Comparison of ENCODE assay signal across 15 mouse cellular contexts in the genomic region with DNA sequence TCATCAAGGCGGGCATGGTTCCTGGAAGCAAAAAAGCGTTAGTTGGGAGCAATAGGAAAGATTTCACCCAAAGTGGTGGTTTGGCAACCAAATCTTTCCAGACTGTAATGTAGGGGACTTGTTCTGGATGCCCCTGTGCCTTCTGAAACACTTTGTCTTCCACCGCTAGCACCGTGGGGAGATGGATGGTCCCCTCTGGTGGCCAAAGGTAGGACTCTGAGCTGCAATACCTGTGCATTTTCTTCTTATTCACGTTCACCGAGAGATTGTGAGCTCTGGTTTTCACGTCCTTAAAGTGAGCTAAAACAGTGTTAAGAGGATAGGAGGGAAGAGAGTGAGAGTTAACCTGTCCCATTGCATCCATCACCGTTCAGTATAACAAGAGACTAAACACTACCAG. TPM values are rescaled to one million over a fixed set of nuclear protein-coding genes. Genes with fewer than 3 reads are reported as not detected.
DNase-seq lines count a peak whose midpoint lies in the region; ATAC-seq and TF ChIP-seq lines count a peak whose summit lies in the region.
"Had no signal": no experiment of that assay in that cellular context is flagged by ENCODE, and none has a peak within 500 bp of the region (broad histone marks: within the 10 kb centered on the region; RNA-seq: fewer than 3 reads in every experiment).

No protein-coding gene starts in this region.

- H3K4me1 ChIP-seq in liver, adult 2 months (ENCODE audit: control insufficient read depth, insufficient read depth, low read length): peaks cover 13% of the 10 kb centered on the region
- H3K4me1 ChIP-seq in liver, embryonic 11.5 days (replicated peaks; ENCODE audit: control insufficient read depth, insufficient read depth, low read length): peaks cover 12% of the 10 kb centered on the region
- no peaks in the 10 kb centered on the region for H3K4me1 ChIP-seq in stomach, postnatal 0 days (replicated peaks; ENCODE audit: control insufficient read depth, insufficient read depth)
- H3K4me1 ChIP-seq: forebrain, embryonic 15.5 days; neural tube, embryonic 12.5 days had no signal

- no peaks in the 10 kb centered on the region for H3K79me2 ChIP-seq in liver, adult 2 months (ENCODE audit: control insufficient read depth, insufficient read depth, low read length)

- DNase-seq in liver, adult 2 months (ENCODE audit: extremely low read depth, low read depth, low spot score): no peak
- DNase-seq in liver: no peak
- DNase-seq in T-cell, adult 2 months (ENCODE audit: low spot score): peak; percentile 42
- DNase-seq in liver, embryonic 11.5 days (ENCODE audit: low spot score): no peak
- DNase-seq in stomach, postnatal 0 days (ENCODE audit: low spot score): no peak
- DNase-seq in adrenal gland, postnatal 36 days: no peak
- DNase-seq in cerebellum, postnatal 25 days: no peak
- DNase-seq in kidney, postnatal 10 days: no peak
- DNase-seq: adrenal gland, adult 8-10 months; cerebellum, postnatal 36 days; lung, postnatal 4 days; right cerebral cortex, postnatal 4 days had no signal

- H3K36me3 ChIP-seq in liver, adult 2 months (ENCODE audit: control insufficient read depth, insufficient read depth, low read length): no peaks in the 10 kb centered on the region
- no peaks in the 10 kb centered on the region for H3K36me3 ChIP-seq in liver, embryonic 11.5 days (ENCODE audit: control insufficient read depth, insufficient read depth, low read length)
- H3K36me3 ChIP-seq in stomach, postnatal 0 days (ENCODE audit: control insufficient read depth, insufficient read depth, low read length): no peaks in the 10 kb centered on the region
- H3K36me3 ChIP-seq: forebrain, embryonic 15.5 days; heart, embryonic 10.5 days; neural tube, embryonic 12.5 days had no signal

- H3K27ac ChIP-seq in liver, adult 2 months (replicated peaks; ENCODE audit: insufficient read depth, low read depth, low read length): no peak overlapping the region
- no peak overlapping the region for H3K27ac ChIP-seq in liver, embryonic 11.5 days (ENCODE audit: low read depth, low read length)
- no peak overlapping the region for H3K27ac ChIP-seq in stomach, postnatal 0 days (replicated peaks)
- H3K27ac ChIP-seq: forebrain, embryonic 15.5 days; heart, embryonic 10.5 days; neural tube, embryonic 12.5 days had no signal

- H3K9ac ChIP-seq in liver, adult 2 months (ENCODE audit: low read depth, low read length): no peak overlapping the region
- H3K9ac ChIP-seq in liver, embryonic 11.5 days (ENCODE audit: low read depth, low read length): 0 out of 2 replicates have a peak overlapping the region, but pooled peaks have one; percentile 20
- no peak overlapping the region for H3K9ac ChIP-seq in stomach, postnatal 0 days (ENCODE audit: low read length)
- H3K9ac ChIP-seq: forebrain, embryonic 15.5 days; neural tube, embryonic 12.5 days had no signal

- TF ChIP-seq CTCF in liver, adult 2 months (IDR thresholded peaks at IDR 0.05; ENCODE audit: low read depth, low read length): 0 out of 2 replicates have a peak, but pooled peaks have one; percentile 18
- TF ChIP-seq CTCF in stomach, postnatal 0 days (IDR thresholded peaks at IDR 0.05; ENCODE audit: low read depth): peak; percentile 33

- no peak for TF ChIP-seq EP300 in stomach, postnatal 0 days (optimal IDR thresholded peaks at IDR 0.05)

- TF ChIP-seq POLR2A in liver, adult 2 months (IDR thresholded peaks at IDR 0.05; ENCODE audit: extremely low read depth, insufficient read depth, low read length): no peak

- ATAC-seq in liver, embryonic 11.5 days (replicated peaks; ENCODE audit: low FRiP score): no peak
- no peak for ATAC-seq in stomach, postnatal 0 days (ENCODE audit: low FRiP score, low TSS enrichment)
- ATAC-seq: forebrain, embryonic 15.5 days had no signal

- H3K27me3 ChIP-seq in liver, adult 2 months (ENCODE audit: control insufficient read depth, insufficient read depth, low read length): no peaks in the 10 kb centered on the region
- no peaks in the 10 kb centered on the region for H3K27me3 ChIP-seq in liver, embryonic 11.5 days (replicated peaks; ENCODE audit: control insufficient read depth, insufficient read depth, low read length)
- H3K27me3 ChIP-seq in stomach, postnatal 0 days (ENCODE audit: control insufficient read depth, insufficient read depth, low read length): no peaks in the 10 kb centered on the region
- H3K27me3 ChIP-seq: forebrain, embryonic 15.5 days had no signal

- H3K4me2 ChIP-seq in liver, embryonic 11.5 days: peak overlapping the region; percentile 60
- no peak overlapping the region for H3K4me2 ChIP-seq in stomach, postnatal 0 days (replicated peaks; ENCODE audit: low read depth)
- H3K4me2 ChIP-seq: forebrain, embryonic 15.5 days had no signal

- H3K4me3 ChIP-seq in liver, adult 2 months (ENCODE audit: insufficient read depth, low read depth, low read length): no peak overlapping the region
- peak overlapping the region; percentile 5; the same call in 1 of the 2 replicates for H3K4me3 ChIP-seq in liver, embryonic 11.5 days (ENCODE audit: low read depth, low read length)
- H3K4me3 ChIP-seq in stomach, postnatal 0 days (ENCODE audit: low read depth, low read length): no peak overlapping the region
- H3K4me3 ChIP-seq: forebrain, embryonic 15.5 days; neural tube, embryonic 12.5 days had no signal

- WGBS in liver, adult 2 months: 65% methylated on average over 8 of the region's 8 CpGs
- 67% methylated on average over 8 of the region's 8 CpGs for WGBS in liver, embryonic 11.5 days
- whole genome bisulfite sequencing in stomach, postnatal 0 days: 82% methylated on average over 8 of the region's 8 CpGs

- no peaks in the 10 kb centered on the region for H3K9me3 ChIP-seq in liver, embryonic 11.5 days (ENCODE audit: control insufficient read depth, low read length)
- no peaks in the 10 kb centered on the region for H3K9me3 ChIP-seq in stomach, postnatal 0 days (ENCODE audit: control insufficient read depth, low read length)
- H3K9me3 ChIP-seq: forebrain, embryonic 15.5 days; heart, embryonic 10.5 days; neural tube, embryonic 12.5 days had no signal

RNA-seq across cellular contexts. Expression of gene Slc16a10, which starts 48.8 kb away (rescaled TPM):
- 72.2 and 76.0 TPM in 2 replicates for total RNA-seq in liver, adult 2 months (2014; rRNA removed)
- polyA plus RNA-seq in liver, adult 2 months (2012; rRNA removed): 55.4 and 61.4 TPM in 2 replicates
- 46.9 and 49.2 TPM in 2 replicates for polyA plus RNA-seq in liver, embryonic 11.5 days (2014; fragmentation: Nextera tagmentation; extraction: Ambion mirVana)
- polyA plus RNA-seq in stomach, postnatal 0 days (2015; fragmentation: Nextera tagmentation; extraction: Ambion mirVana): 2.5 and 2.6 TPM in 2 replicates
- total RNA-seq in adrenal gland, postnatal 36 days (2021): 10 to 100 TPM; 21.8 to 22.5 TPM

RNA-seq across cellular contexts. Expression of gene Rpf2, which starts 56.0 kb away (rescaled TPM):
- total RNA-seq in liver, adult 2 months (2014; rRNA removed): 7.4 and 11.2 TPM in 2 replicates
- 1.7 and 1.8 TPM in 2 replicates for polyA plus RNA-seq in liver, adult 2 months (2012; rRNA removed)
- 109 and 113 TPM in 2 replicates for polyA plus RNA-seq in liver, embryonic 11.5 days (2014; fragmentation: Nextera tagmentation; extraction: Ambion mirVana)
- polyA plus RNA-seq in stomach, postnatal 0 days (2015; fragmentation: Nextera tagmentation; extraction: Ambion mirVana): 31.5 and 33.6 TPM in 2 replicates
- total RNA-seq in adrenal gland, postnatal 36 days (2021): 10 to 100 TPM; 28.7 to 29.3 TPM

Comparison
In these comparisons a context has a peak if more than half of its experiments do, and no peak if none do; other contexts are left out.
1. RNA of gene Rpf2, which starts 56.0 kb away (polyA plus RNA-seq): 109 to 113 TPM in liver, embryonic 11.5 days and 31.5 to 33.6 TPM in stomach, postnatal 0 days; 1.7 to 1.8 TPM in liver, adult 2 months; every median in the first group is over 10 times any median in the second.
2. RNA of gene Slc16a10, which starts 48.8 kb away (polyA plus RNA-seq): 55.4 to 61.4 TPM in liver, adult 2 months and 46.9 to 49.2 TPM in liver, embryonic 11.5 days; 2.5 to 2.6 TPM in stomach, postnatal 0 days; every median in the first group is over 10 times any median in the second.